Mouse (Mus musculus): ENCODE data around the gene Cfap57. TPM values are rescaled to one million over a fixed set of nuclear protein-coding genes. Genes with fewer than 3 reads are reported as not detected.

The Cfap57 gene
- polyA plus RNA-seq, 1 experiment: not detected

GRCm38 (mm10) chr4:118543592-118544260, 76.9 kb downstream of the Cfap57 start, which contains the start of gene Tmem125:
Tmem125 (minus strand) TSS chr4:118544044.
- Histone ChIP-seq H3ac (ENCODE audit: control insufficient read depth, insufficient read length, low read depth) (no peak within 1 kb of the TSS), H3K4me3 (ENCODE audit: insufficient read depth, poor library complexity, severe bottlenecking) (no peak within 1 kb of the TSS), H3K79me2 (ENCODE audit: control insufficient read depth, insufficient read depth) (no peaks in the 10 kb centered on the region), H3K27me3 (ENCODE audit: control insufficient read depth, insufficient read depth, insufficient read length) (peaks cover 43% of the 10 kb centered on the region), H3K79me3 (ENCODE audit: low read depth) (no peaks in the 10 kb centered on the region), H3K36me3 (ENCODE audit: control insufficient read depth, insufficient read depth) (no peaks in the 10 kb centered on the region)
- no peak for TF ChIP-seq MYOG (IDR thresholded peaks at IDR 0.05; ENCODE audit: control insufficient read depth, extremely low read depth, insufficient read length)
- TF ChIP-seq MYOD1 (IDR thresholded peaks at IDR 0.05; ENCODE audit: control insufficient read depth, insufficient read length, low read depth): no peak
- TF ChIP-seq MAX (IDR thresholded peaks at IDR 0.05): no peak
- TF ChIP-seq USF1 (IDR thresholded peaks at IDR 0.05; ENCODE audit: low read depth): no peak

GRCm38 (mm10) chr4:118543158-118543530, 77.4 kb downstream of the Cfap57 start:
- peaks cover 48% of the 10 kb centered on the region for H3K27me3 ChIP-seq (ENCODE audit: control insufficient read depth, insufficient read depth, insufficient read length)
- TF ChIP-seq MAX (IDR thresholded peaks at IDR 0.05): no peak
- no peak for TF ChIP-seq CEBPB (IDR thresholded peaks at IDR 0.05; ENCODE audit: low read depth)
- no peak for TF ChIP-seq MYOD1 (IDR thresholded peaks at IDR 0.05; ENCODE audit: control insufficient read depth, insufficient read length, low read depth)
- no peak for TF ChIP-seq USF1 (IDR thresholded peaks at IDR 0.05; ENCODE audit: low read depth)
- no peak for TF ChIP-seq CTCF (IDR thresholded peaks at IDR 0.05; ENCODE audit: control insufficient read depth, insufficient read depth, insufficient read length)
- TF ChIP-seq FOSL1 (IDR thresholded peaks at IDR 0.05; ENCODE audit: insufficient read depth, low read length, poor library complexity, severe bottlenecking): no peak
- TF ChIP-seq MYOG (IDR thresholded peaks at IDR 0.05; ENCODE audit: control insufficient read depth, extremely low read depth, insufficient read length): no peak
- no peaks in the 10 kb centered on the region for H3K79me3 ChIP-seq (ENCODE audit: low read depth)
- H3K4me3 ChIP-seq (ENCODE audit: insufficient read depth, poor library complexity, severe bottlenecking): no peak overlapping the region
- H3K36me3 ChIP-seq (ENCODE audit: control insufficient read depth, insufficient read depth): no peaks in the 10 kb centered on the region
- H3K79me2 ChIP-seq (ENCODE audit: control insufficient read depth, insufficient read depth): no peaks in the 10 kb centered on the region
- no peak overlapping the region for H3ac ChIP-seq (ENCODE audit: control insufficient read depth, insufficient read length, low read depth)

- TF ChIP-seq MAX (IDR thresholded peaks at IDR 0.05): no peak
- TF ChIP-seq CEBPB (IDR thresholded peaks at IDR 0.05; ENCODE audit: low read depth): no peak
- TF ChIP-seq FOSL1 (IDR thresholded peaks at IDR 0.05; ENCODE audit: insufficient read depth, low read length, poor library complexity, severe bottlenecking): no peak
- no peak for TF ChIP-seq MYOG (IDR thresholded peaks at IDR 0.05; ENCODE audit: control insufficient read depth, extremely low read depth, insufficient read length)
- TF ChIP-seq CTCF (IDR thresholded peaks at IDR 0.05; ENCODE audit: control insufficient read depth, insufficient read depth, insufficient read length): no peak
- TF ChIP-seq MYOD1 (IDR thresholded peaks at IDR 0.05; ENCODE audit: control insufficient read depth, insufficient read length, low read depth): no peak
- TF ChIP-seq USF1 (IDR thresholded peaks at IDR 0.05; ENCODE audit: low read depth): no peak
- H3K36me3 ChIP-seq (ENCODE audit: control insufficient read depth, insufficient read depth): no peaks in the 10 kb centered on the region
- H3ac ChIP-seq (ENCODE audit: control insufficient read depth, insufficient read length, low read depth): no peak overlapping the region
- no peaks in the 10 kb centered on the region for H3K79me3 ChIP-seq (ENCODE audit: low read depth)
- H3K27me3 ChIP-seq (ENCODE audit: control insufficient read depth, insufficient read depth, insufficient read length): peaks cover 53% of the 10 kb centered on the region
- H3K79me2 ChIP-seq (ENCODE audit: control insufficient read depth, insufficient read depth): no peaks in the 10 kb centered on the region
- H3K4me3 ChIP-seq (ENCODE audit: insufficient read depth, poor library complexity, severe bottlenecking): no peak overlapping the region
Measured at GRCm38 (mm10) chr4:118542510-118543157, 77.9 kb downstream of the Cfap57 start.

- H3K27me3 ChIP-seq (ENCODE audit: control insufficient read depth, insufficient read depth, insufficient read length): peaks cover 62% of the 10 kb centered on the region
Measured at GRCm38 (mm10) chr4:118539904-118540303, 80.7 kb downstream of the Cfap57 start.

GRCm38 (mm10) chr4:118537801-118538200, 82.8 kb downstream of the Cfap57 start:
- TF ChIP-seq CEBPB (IDR thresholded peaks at IDR 0.05; ENCODE audit: low read depth): no peak
- TF ChIP-seq MYOD1 (IDR thresholded peaks at IDR 0.05; ENCODE audit: control insufficient read depth, insufficient read length, low read depth): no peak
- no peak for TF ChIP-seq MAX (IDR thresholded peaks at IDR 0.05)
- no peak for TF ChIP-seq MYOG (IDR thresholded peaks at IDR 0.05; ENCODE audit: control insufficient read depth, extremely low read depth, insufficient read length)
- TF ChIP-seq USF1 (IDR thresholded peaks at IDR 0.05; ENCODE audit: low read depth): no peak
- TF ChIP-seq CTCF (IDR thresholded peaks at IDR 0.05; ENCODE audit: control insufficient read depth, insufficient read depth, insufficient read length): no peak
- no peak for TF ChIP-seq FOSL1 (IDR thresholded peaks at IDR 0.05; ENCODE audit: insufficient read depth, low read length, poor library complexity, severe bottlenecking)
- Histone ChIP-seq H3K27me3 (ENCODE audit: control insufficient read depth, insufficient read depth, insufficient read length) (peaks cover 49% of the 10 kb centered on the region), H3K79me3 (ENCODE audit: low read depth) (no peaks in the 10 kb centered on the region), H3K36me3 (ENCODE audit: control insufficient read depth, insufficient read depth) (no peaks in the 10 kb centered on the region), H3K4me3 (ENCODE audit: insufficient read depth, poor library complexity, severe bottlenecking) (no peak overlapping the region), H3K79me2 (ENCODE audit: control insufficient read depth, insufficient read depth) (no peaks in the 10 kb centered on the region), H3ac (ENCODE audit: control insufficient read depth, insufficient read length, low read depth) (no peak overlapping the region)

More at GRCm38 (mm10) chr4:118539904-118540303, 80.7 kb downstream of the Cfap57 start:
- H3K4me3 ChIP-seq (ENCODE audit: insufficient read depth, poor library complexity, severe bottlenecking): no peak overlapping the region
- no peak for TF ChIP-seq USF1 (IDR thresholded peaks at IDR 0.05; ENCODE audit: low read depth)
- no peak for TF ChIP-seq MAX (IDR thresholded peaks at IDR 0.05)
- TF ChIP-seq FOSL1 (IDR thresholded peaks at IDR 0.05; ENCODE audit: insufficient read depth, low read length, poor library complexity, severe bottlenecking): no peak
- no peak for TF ChIP-seq CTCF (IDR thresholded peaks at IDR 0.05; ENCODE audit: control insufficient read depth, insufficient read depth, insufficient read length)
- TF ChIP-seq MYOD1 (IDR thresholded peaks at IDR 0.05; ENCODE audit: control insufficient read depth, insufficient read length, low read depth): no peak
- TF ChIP-seq CEBPB (IDR thresholded peaks at IDR 0.05; ENCODE audit: low read depth): no peak
- no peak for TF ChIP-seq MYOG (IDR thresholded peaks at IDR 0.05; ENCODE audit: control insufficient read depth, extremely low read depth, insufficient read length)
- H3ac ChIP-seq (ENCODE audit: control insufficient read depth, insufficient read length, low read depth): no peak overlapping the region
- no peaks in the 10 kb centered on the region for H3K36me3 ChIP-seq (ENCODE audit: control insufficient read depth, insufficient read depth)
- H3K79me2 ChIP-seq (ENCODE audit: control insufficient read depth, insufficient read depth): no peaks in the 10 kb centered on the region
- no peaks in the 10 kb centered on the region for H3K79me3 ChIP-seq (ENCODE audit: low read depth)
